Mouse (Mus musculus): ENCODE data around the gene Gm28042. TPM values are rescaled to one million over a fixed set of nuclear protein-coding genes. Genes with fewer than 3 reads are reported as not detected.

Gm28042 gene
- polyA plus RNA-seq, 1 experiment from 2014 or later, result 3.1 TPM

DNA sequence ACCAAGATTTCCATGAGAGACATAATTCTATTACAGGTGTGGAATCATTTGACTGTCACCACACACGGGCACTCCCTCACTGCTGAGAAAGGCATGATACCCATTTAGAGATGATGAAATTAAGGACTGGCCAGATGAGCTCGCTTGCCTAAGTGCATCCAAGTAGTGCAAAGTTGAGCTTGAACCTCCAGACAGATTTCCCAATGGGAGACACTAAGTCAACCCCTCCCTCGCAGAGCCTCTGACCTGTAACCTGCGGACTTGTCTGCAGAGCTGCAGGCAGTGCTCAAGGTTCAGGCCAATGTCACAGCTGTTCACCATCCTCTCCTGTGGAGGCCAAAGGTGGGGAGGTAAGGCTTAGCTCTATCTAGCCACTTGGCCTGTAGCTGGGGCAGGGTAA, 31.5 kb downstream of the Gm28042 start:
- no peaks in the 10 kb centered on the region for H3K4me1 ChIP-seq (ENCODE audit: control insufficient read depth, insufficient read depth, low read length)
- ATAC-seq (ENCODE audit: insufficient number of reproducible peaks, insufficient read depth, low FRiP score, low read depth), result no peak
- no peaks in the 10 kb centered on the region for H3K36me3 ChIP-seq (ENCODE audit: control insufficient read depth, insufficient read depth, low read length)
- no peak overlapping the region for H3K4me2 ChIP-seq (replicated peaks; ENCODE audit: low read depth, low read length)
- WGBS, result 89% methylated on average over 4 of the region's 4 CpGs
- no peak overlapping the region for H3K4me3 ChIP-seq (ENCODE audit: low read depth, low read length)
- no peaks in the 10 kb centered on the region for H3K27me3 ChIP-seq (ENCODE audit: control insufficient read depth, insufficient read depth, low read length)
- H3K9me3 ChIP-seq (ENCODE audit: control insufficient read depth, low read depth, low read length), result no peaks in the 10 kb centered on the region
- H3K9ac ChIP-seq (replicated peaks; ENCODE audit: low read depth, low read length), result no peak overlapping the region
- no peak overlapping the region for H3K27ac ChIP-seq (ENCODE audit: low read length)

DNA sequence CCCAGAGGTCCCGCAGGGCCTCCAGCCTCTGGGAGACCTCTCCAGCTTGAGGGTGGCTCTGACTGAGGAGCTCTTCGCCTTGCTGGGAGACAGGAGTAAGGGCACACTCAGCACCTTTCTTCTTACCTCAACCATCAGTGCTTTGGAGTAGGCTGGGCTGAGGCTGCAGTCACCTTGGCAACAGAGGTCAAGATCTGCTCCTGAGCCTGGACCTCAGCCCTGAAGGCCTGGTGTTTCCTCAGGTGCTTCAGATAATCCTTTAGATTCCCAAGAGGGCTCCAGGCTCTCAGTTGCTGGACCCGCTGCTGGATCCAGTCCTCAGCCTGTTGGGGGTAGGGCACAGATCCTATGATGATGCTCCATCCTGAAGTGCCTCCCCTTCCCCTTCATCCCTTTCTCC, 32.2 kb downstream of the Gm28042 start:
- Histone ChIP-seq H3K4me3 (ENCODE audit: low read depth, low read length) (no peak overlapping the region), H3K36me3 (ENCODE audit: control insufficient read depth, insufficient read depth, low read length) (no peaks in the 10 kb centered on the region), H3K4me1 (ENCODE audit: control insufficient read depth, insufficient read depth, low read length) (no peaks in the 10 kb centered on the region), H3K9ac (replicated peaks; ENCODE audit: low read depth, low read length) (no peak overlapping the region), H3K27ac (ENCODE audit: low read length) (no peak overlapping the region), H3K9me3 (ENCODE audit: control insufficient read depth, low read depth, low read length) (no peaks in the 10 kb centered on the region), H3K27me3 (ENCODE audit: control insufficient read depth, insufficient read depth, low read length) (no peaks in the 10 kb centered on the region), H3K4me2 (replicated peaks; ENCODE audit: low read depth, low read length) (no peak overlapping the region)
- ATAC-seq (ENCODE audit: insufficient number of reproducible peaks, insufficient read depth, low FRiP score, low read depth), result no peak
- WGBS, result 83% methylated on average over 3 of the region's 3 CpGs

DNA sequence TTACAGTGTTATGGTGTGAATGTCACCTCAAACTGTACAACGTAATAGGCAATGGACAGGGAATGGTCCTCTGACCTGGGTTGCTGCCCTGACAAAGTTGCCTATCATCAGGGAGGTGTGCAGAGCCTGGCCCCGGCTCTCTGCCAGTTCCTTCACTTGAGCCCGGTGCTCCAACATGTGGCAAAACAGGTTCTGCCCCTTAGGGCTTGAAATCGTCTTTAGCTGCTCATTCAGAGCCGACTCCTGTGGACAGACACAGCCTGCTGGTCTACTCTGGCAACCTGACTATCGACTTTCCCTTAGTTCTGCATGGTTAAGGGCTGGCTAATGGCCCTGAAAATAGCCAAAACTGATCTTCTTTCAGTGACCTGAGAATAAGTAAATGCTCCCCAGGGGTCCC, 32.9 kb downstream of the Gm28042 start:
- no peaks in the 10 kb centered on the region for H3K27me3 ChIP-seq (ENCODE audit: control insufficient read depth, insufficient read depth, low read length)
- no peak overlapping the region for H3K4me2 ChIP-seq (replicated peaks; ENCODE audit: low read depth, low read length)
- H3K4me3 ChIP-seq (ENCODE audit: low read depth, low read length), result no peak overlapping the region
- peak; percentile 35; the same call in 1 of the 2 replicates for ATAC-seq (ENCODE audit: insufficient number of reproducible peaks, insufficient read depth, low FRiP score, low read depth)
- H3K9ac ChIP-seq (replicated peaks; ENCODE audit: low read depth, low read length), result no peak overlapping the region
- no peaks in the 10 kb centered on the region for H3K9me3 ChIP-seq (ENCODE audit: control insufficient read depth, low read depth, low read length)
- no peaks in the 10 kb centered on the region for H3K4me1 ChIP-seq (ENCODE audit: control insufficient read depth, insufficient read depth, low read length)
- 60% methylated on average over 6 of the region's 6 CpGs for WGBS
- H3K27ac ChIP-seq (ENCODE audit: low read length), result no peak overlapping the region
- no peaks in the 10 kb centered on the region for H3K36me3 ChIP-seq (ENCODE audit: control insufficient read depth, insufficient read depth, low read length)

DNA sequence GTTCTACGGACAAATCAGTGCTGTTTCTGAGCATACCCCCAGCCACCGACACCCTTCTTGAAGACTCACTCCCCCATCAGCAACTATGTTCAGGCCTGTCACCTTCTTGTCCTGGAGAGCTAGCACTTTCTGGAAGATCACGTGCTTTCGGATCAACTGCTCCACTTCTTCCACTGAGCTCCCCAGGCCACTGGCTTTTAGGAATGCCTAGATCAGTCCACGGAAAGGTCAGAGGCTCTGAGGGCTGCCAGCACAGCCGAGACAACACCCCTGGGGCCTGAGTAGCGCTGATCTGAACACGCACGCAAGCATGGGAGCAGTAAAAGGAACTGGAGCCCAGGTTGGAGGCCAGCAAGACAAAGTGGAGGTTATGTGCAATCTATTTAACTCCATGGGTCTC, 33.4 kb downstream of the Gm28042 start:
- no peaks in the 10 kb centered on the region for H3K4me1 ChIP-seq (ENCODE audit: control insufficient read depth, insufficient read depth, low read length)
- no peak overlapping the region for H3K27ac ChIP-seq (ENCODE audit: low read length)
- no peak for ATAC-seq (ENCODE audit: insufficient number of reproducible peaks, insufficient read depth, low FRiP score, low read depth)
- no peak overlapping the region for H3K4me2 ChIP-seq (replicated peaks; ENCODE audit: low read depth, low read length)
- no peaks in the 10 kb centered on the region for H3K27me3 ChIP-seq (ENCODE audit: control insufficient read depth, insufficient read depth, low read length)
- 74% methylated on average over 9 of the region's 9 CpGs for WGBS
- no peak overlapping the region for H3K4me3 ChIP-seq (ENCODE audit: low read depth, low read length)
- no peak overlapping the region for H3K9ac ChIP-seq (replicated peaks; ENCODE audit: low read depth, low read length)
- H3K36me3 ChIP-seq (ENCODE audit: control insufficient read depth, insufficient read depth, low read length), result no peaks in the 10 kb centered on the region
- no peaks in the 10 kb centered on the region for H3K9me3 ChIP-seq (ENCODE audit: control insufficient read depth, low read depth, low read length)

DNA sequence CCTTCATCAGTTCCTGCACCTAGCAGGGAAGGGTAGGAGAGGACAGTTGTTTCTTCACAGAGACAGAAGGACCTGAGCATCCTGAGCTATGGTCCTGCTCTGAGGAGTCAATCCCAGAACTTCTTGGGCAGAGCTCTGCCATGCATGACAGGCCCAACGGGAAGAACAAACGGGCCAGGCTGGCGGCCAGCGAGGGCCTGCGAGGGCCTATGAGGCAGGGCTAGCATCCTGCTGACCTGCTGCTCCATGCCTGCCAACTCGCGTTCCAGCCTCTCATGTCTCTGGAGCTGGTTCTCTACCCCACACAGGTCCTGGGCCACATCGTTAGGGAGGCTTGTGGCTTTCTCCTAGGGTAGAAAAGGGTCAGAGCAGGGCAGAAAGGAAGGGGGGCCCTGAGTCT, 35.0 kb downstream of the Gm28042 start:
- Histone ChIP-seq H3K36me3 (ENCODE audit: control insufficient read depth, insufficient read depth, low read length) (no peaks in the 10 kb centered on the region), H3K9ac (replicated peaks; ENCODE audit: low read depth, low read length) (no peak overlapping the region), H3K27ac (ENCODE audit: low read length) (no peak overlapping the region), H3K4me3 (ENCODE audit: low read depth, low read length) (no peak overlapping the region), H3K4me2 (replicated peaks; ENCODE audit: low read depth, low read length) (no peak overlapping the region), H3K27me3 (ENCODE audit: control insufficient read depth, insufficient read depth, low read length) (no peaks in the 10 kb centered on the region), H3K9me3 (ENCODE audit: control insufficient read depth, low read depth, low read length) (no peaks in the 10 kb centered on the region), H3K4me1 (ENCODE audit: control insufficient read depth, insufficient read depth, low read length) (no peaks in the 10 kb centered on the region)
- WGBS, result 91% methylated on average over 8 of the region's 8 CpGs
- no peak for ATAC-seq (ENCODE audit: insufficient number of reproducible peaks, insufficient read depth, low FRiP score, low read depth)

DNA sequence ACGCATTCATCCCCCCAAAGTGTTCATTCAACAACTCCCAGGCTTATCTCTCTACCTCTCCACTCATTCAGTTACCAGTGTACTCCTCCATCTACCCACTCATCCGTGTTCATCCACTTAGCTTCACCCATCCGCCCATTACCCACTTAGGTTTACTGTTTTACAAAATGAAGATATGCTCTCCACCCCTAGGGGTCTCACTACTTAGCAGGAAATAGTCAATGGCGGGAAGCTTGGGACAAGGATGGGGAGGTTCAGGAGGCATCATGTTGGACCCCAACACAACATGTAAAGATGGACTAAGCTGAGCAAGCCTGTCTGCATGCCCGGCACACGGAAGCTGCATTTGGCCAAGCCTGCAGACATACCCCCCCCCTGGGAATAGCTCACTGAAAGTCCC, 37.3 kb downstream of the Gm28042 start:
- H3K4me2 ChIP-seq (replicated peaks; ENCODE audit: low read depth, low read length), result no peak overlapping the region
- ATAC-seq (ENCODE audit: insufficient number of reproducible peaks, insufficient read depth, low FRiP score, low read depth), result no peak
- H3K9me3 ChIP-seq (ENCODE audit: control insufficient read depth, low read depth, low read length), result no peaks in the 10 kb centered on the region
- H3K9ac ChIP-seq (replicated peaks; ENCODE audit: low read depth, low read length), result no peak overlapping the region
- no peaks in the 10 kb centered on the region for H3K36me3 ChIP-seq (ENCODE audit: control insufficient read depth, insufficient read depth, low read length)
- H3K4me1 ChIP-seq (ENCODE audit: control insufficient read depth, insufficient read depth, low read length), result no peaks in the 10 kb centered on the region
- H3K4me3 ChIP-seq (ENCODE audit: low read depth, low read length), result no peak overlapping the region
- WGBS, result 80% methylated on average over 6 of the region's 6 CpGs
- no peak overlapping the region for H3K27ac ChIP-seq (ENCODE audit: low read length)
- H3K27me3 ChIP-seq (ENCODE audit: control insufficient read depth, insufficient read depth, low read length), result no peaks in the 10 kb centered on the region

DNA sequence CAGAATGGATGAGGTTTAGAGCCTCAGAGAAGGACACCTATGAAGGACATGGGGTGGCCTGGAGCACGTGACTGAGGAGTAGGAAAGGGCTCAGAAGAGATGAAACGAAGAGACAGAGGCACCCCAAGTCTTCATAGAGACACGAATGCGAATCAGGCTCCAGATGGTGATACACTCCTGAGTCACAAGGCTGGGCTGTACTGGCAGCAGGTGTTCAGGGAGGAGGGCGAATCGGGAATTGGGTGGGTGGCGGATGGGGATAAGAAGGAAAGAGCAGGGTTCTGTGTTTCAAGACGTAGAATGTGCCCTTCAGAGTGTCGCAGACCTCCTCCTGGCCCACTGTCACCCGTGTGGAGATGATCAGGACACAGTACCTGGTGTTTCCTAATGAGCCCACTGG, 38.0 kb downstream of the Gm28042 start:
- H3K36me3 ChIP-seq (ENCODE audit: control insufficient read depth, insufficient read depth, low read length), result no peaks in the 10 kb centered on the region
- 91% methylated on average over 10 of the region's 10 CpGs for WGBS
- no peaks in the 10 kb centered on the region for H3K27me3 ChIP-seq (ENCODE audit: control insufficient read depth, insufficient read depth, low read length)
- no peak overlapping the region for H3K27ac ChIP-seq (ENCODE audit: low read length)
- no peaks in the 10 kb centered on the region for H3K9me3 ChIP-seq (ENCODE audit: control insufficient read depth, low read depth, low read length)
- no peak overlapping the region for H3K4me3 ChIP-seq (ENCODE audit: low read depth, low read length)
- no peak overlapping the region for H3K4me2 ChIP-seq (replicated peaks; ENCODE audit: low read depth, low read length)
- no peaks in the 10 kb centered on the region for H3K4me1 ChIP-seq (ENCODE audit: control insufficient read depth, insufficient read depth, low read length)
- no peak for ATAC-seq (ENCODE audit: insufficient number of reproducible peaks, insufficient read depth, low FRiP score, low read depth)
- H3K9ac ChIP-seq (replicated peaks; ENCODE audit: low read depth, low read length), result no peak overlapping the region

DNA sequence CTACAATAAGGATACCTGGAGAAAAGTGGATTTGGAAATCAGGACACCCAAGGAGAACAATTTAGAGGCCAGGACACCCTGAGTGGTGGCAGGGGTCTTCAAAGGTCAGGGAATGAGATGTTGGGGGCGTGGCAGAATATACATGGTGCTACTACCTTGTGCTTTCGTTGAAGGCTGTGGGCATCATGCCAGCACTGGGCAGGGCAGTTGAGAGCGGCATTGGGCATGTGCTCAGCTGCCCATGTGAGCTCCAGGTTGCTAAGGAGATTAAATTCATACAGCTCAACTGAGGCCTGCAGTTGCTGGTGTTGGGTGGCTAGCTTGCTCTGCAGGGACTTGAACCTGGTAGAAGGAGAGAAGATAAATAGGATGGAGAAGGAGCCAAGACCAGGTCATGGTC, 38.9 kb downstream of the Gm28042 start:
- Histone ChIP-seq H3K9me3 (ENCODE audit: control insufficient read depth, low read depth, low read length) (no peaks in the 10 kb centered on the region), H3K4me1 (ENCODE audit: control insufficient read depth, insufficient read depth, low read length) (no peaks in the 10 kb centered on the region), H3K36me3 (ENCODE audit: control insufficient read depth, insufficient read depth, low read length) (no peaks in the 10 kb centered on the region), H3K27me3 (ENCODE audit: control insufficient read depth, insufficient read depth, low read length) (no peaks in the 10 kb centered on the region), H3K9ac (replicated peaks; ENCODE audit: low read depth, low read length) (no peak overlapping the region), H3K4me3 (ENCODE audit: low read depth, low read length) (no peak overlapping the region), H3K27ac (ENCODE audit: low read length) (no peak overlapping the region), H3K4me2 (replicated peaks; ENCODE audit: low read depth, low read length) (no peak overlapping the region)
- ATAC-seq (ENCODE audit: insufficient number of reproducible peaks, insufficient read depth, low FRiP score, low read depth), result no peak
- 81% methylated on average over 3 of the region's 3 CpGs for WGBS

DNA sequence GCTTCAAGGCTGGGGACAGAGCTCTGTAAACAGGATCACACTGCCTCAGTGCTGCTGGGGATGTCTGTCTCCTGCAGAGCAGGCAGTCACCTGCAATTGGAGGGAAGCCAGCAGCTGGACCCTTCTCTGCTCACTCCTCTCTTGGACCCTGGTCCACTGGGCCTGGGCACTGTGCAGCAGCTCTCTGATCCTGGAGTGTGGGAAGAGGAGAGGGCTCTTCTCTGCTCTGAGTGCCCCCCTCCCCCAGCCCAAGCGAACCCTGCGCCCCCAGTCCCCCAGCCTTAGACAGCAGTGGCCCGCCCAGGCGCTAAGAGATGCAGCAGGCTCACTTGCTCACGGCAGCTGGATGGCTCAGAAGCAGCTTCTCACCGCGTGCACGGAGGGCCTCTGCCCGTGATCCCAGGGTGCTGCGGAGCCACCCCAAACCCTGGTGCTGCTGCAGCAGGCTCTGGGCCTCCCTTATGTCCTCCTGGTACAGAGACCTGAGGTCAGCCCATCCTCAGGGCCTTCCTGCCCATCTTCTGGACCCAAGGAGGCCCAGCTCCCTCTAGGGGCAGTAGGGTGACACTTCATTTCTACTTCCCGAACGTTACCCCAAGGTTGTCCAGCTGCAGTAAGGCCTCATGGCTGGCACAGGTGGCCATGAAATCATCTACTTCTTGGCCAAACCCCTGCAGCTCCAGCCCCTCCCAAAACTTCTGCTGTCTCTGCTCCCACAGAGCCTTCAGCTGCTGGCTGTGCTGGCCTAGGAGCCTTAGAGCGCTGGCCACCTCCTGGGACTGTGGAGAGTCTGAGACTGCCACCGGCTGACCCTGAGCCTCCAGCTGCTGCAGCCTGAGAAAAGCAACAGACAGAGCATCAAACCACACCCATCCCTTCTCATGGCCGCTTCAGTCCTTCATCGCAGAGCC, 41.5 kb downstream of the Gm28042 start:
- no peaks in the 10 kb centered on the region for H3K36me3 ChIP-seq (ENCODE audit: control insufficient read depth, insufficient read depth, low read length)
- ATAC-seq (ENCODE audit: insufficient number of reproducible peaks, insufficient read depth, low FRiP score, low read depth), result no peak; the same call in 1 of the 2 replicates
- no peaks in the 10 kb centered on the region for H3K9me3 ChIP-seq (ENCODE audit: control insufficient read depth, low read depth, low read length)
- no peak overlapping the region for H3K4me2 ChIP-seq (replicated peaks; ENCODE audit: low read depth, low read length)
- H3K27me3 ChIP-seq (ENCODE audit: control insufficient read depth, insufficient read depth, low read length), result no peaks in the 10 kb centered on the region
- H3K4me1 ChIP-seq (ENCODE audit: control insufficient read depth, insufficient read depth, low read length), result no peaks in the 10 kb centered on the region
- 41% methylated on average over 16 of the region's 16 CpGs for WGBS
- no peak overlapping the region for H3K4me3 ChIP-seq (ENCODE audit: low read depth, low read length)
- no peak overlapping the region for H3K9ac ChIP-seq (replicated peaks; ENCODE audit: low read depth, low read length)
- no peak overlapping the region for H3K27ac ChIP-seq (ENCODE audit: low read length)

Data from stomach, embryonic 14.5 days (tissue).